Mouse (Mus musculus) thymus, adult 18-20 months (tissue): Measurements from ENCODE around the gene Polr2e.
A peak's percentile ranks its signal among the peaks of the same experiment; 100 is the strongest.

ENCODE experiments used
- DNase-seq, 2 experiments: peaks; one replicate each; pipeline ENCODE4 v3.0.0; 2022; ENCODE audit warnings: mixed read lengths in 2 of 2

Polr2e gene

DNA sequence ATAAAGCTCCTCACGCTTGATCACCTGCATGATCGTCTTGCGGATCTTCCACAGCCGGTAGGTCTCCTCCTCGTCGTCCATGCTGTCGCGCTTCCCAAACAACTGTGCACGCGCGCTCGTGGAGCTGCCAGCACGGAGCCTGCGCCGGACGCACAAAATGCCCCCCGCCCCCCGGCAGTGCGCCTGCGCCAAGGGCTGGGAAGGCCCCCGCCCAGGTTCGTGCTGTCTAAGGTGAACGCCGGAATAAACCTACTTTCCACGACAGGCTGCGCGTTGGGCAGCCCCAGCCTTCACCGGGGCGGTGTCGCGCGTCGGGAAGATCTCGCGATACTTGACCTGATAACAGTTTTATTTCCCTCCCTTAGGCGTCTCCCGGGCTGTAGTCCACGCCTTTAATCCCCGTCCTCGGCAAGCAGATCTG is at the start of gene Polr2e:
Gene Polr2e, minus strand, starts transcription at position 237 of the 421 bp plus-strand sequence.
- DNase-seq = peak; percentile 94

DNA sequence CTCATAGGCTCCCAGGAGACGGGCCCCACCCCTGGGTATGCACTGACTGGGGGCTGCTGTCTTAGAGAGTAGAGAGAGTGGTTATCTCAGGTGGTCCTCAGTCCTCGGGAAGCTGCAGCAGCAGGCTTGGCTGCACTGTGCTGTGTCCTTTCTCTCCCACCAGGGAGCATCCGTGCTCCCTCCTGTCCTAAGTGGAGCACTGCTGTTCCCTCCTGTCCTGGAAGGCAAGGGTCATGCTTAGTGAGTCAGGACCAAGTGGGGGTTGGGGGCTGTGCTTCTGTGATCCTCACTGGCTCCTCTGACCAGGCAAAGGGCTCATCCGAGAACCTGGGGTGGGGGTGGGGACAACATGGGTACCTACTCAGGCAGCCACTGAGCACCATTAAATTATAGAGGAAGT is 49.6 kb upstream of the Polr2e start:
- DNase-seq = no peak

DNA sequence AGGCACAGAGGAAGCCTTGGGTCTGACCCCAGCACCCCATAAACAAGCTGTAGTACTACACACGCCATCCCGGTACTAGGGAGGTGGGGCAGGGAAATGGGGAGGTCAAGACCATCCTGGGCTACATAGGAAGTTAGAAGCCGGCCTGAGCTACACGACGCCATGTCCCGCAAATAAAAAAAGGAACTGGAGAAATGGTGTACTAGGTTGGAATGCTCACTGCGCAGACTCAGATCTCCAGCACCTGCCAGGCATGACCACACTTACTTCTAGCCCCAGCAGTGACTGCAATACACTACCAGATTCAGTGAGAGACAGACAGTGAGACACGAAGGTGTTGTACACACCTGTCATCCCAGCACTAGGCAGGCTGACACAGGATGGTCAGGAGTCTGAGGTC is 47.9 kb upstream of the Polr2e start:
- no peak for DNase-seq

DNA sequence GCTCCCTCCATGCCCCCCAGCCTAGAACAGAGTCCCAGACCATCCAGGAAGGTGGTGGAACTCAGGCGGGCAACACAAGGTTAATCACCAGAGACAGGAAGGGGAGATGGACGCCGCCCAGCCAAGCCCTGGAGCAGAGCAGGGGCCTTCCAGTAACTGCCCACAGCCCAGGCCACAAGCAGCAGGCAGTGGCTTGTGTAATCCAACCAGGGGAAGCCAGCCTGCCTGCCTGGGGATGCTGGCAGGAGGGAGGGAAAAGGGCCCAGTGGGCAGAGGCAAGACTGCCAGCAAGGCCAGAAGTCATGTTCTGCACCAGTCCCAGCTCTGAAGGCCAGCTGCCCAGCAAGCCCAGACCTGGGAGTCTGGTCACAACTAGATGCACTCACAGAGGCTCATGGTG is 47.3 kb upstream of the Polr2e start:
- DNase-seq = no peak

DNA sequence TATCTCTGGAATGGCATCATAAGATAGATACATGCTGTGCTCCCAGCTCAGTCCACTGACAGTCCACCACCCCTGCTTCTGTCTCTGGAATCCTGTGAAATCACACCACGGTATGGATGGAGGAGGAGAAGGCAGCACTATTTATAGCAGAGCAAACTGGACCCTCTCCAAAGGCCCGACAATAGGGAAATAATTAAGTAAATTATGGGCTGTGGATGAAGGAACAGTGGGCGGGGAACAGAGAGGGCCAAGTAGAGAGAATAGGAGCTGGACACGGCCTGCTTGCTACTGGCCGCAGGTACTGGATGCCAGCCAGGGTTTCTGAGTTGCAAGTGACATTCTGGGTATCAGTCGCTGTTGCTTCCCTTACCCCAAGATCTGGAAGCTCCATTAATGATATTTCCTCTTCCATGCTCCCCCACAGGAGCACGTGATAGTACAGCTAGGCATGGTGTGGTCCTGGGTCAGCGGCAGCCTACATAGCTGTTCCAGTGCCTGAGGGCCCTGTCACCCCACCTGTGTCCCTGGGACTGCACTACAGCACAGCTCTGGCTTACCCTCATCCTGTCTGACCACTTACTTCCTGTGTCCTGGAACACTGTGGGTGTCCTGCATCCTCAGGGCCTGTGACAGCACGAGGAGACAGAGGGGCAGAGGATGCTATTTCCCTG is 45.4 kb upstream of the Polr2e start:
- DNase-seq = no peak

DNA sequence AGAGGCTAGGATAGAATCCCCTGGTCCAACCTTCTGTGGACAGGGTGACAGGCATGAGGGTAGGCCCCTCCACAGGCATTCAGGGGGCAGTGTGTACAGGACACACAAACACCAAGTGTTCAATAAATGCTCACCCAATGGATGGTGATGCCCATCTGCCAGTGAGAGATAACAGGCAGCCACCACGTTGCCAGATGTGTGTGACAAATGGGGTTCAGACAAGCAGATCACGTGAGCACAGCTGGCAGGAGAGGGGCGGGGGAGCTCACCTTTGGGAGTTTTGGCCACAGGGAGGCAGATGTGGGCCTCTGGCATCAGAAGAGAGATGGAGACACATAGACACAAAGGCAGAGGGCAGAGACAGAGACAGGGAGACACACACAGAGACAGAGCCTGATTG is 41.5 kb upstream of the Polr2e start:
- DNase-seq = no peak

DNA sequence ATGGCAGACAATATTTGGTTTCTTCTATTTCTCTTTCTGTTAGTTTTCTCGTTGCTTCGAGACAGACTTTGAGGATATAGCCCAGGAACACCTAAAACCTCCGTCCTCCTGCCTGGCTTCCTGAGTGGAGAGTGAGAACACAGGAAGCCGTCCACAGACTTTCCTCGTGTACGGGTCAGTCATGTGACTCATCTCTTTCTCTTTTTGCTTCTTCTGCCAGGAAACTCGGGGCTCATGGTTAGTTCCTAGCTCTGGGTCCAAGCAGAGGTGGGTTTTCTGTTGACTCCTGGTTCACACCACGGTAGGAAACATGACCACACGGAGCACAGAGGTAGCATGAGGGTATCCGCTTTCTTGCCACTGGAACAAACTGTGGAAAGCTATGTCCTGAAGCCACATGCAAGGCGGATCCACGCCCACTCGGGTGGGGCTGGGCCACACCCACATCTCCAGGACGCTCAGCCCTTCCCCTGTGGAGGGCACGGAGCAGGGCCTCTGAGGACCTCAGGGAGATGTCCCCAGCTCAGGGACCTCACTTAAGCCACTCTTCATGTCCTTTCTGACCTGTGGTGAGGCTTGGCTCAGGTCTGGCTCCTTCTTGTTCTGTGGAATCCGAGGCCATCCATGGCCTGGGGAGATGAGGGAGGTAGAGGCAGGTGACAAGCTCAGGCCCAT is 40.9 kb upstream of the Polr2e start:
- DNase-seq = no peak

DNA sequence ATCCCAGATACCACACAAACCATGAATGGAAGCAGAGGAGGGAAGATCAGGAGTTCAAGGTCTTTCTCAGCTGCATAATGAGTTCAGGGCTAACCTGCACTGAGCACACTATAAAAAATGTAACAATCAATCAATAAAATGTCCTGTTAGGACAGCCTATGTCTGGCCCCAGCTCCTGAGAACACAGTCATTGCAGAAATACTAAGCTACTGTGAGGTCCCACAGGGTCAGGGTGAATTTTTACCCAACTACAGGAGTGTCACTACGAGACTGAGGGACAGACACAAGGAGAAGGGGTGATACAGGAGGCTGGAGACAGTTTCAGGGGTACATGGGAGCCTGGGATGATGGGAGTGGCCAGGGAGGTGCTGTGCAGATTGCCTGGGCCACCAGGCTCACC is 38.8 kb upstream of the Polr2e start:
- DNase-seq = no peak

DNA sequence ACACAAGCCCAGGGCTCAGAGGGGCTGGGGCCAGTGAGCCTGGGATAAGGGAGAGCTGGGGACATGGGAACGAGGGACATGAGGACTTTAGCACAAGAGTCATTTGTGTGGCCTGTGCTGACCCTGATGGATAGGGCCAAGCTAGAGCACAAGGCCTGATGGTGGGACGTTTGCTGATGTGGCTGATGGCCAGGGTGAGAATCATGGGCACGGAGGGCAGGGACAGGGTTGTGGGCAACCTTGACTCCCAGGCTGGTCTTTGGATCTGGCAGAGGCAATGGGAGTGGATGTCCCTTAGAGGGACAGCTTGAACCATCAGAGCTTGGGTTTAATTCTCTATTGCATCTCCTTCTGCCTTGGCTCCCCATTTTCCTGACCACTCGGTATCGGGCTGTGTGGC is 37.7 kb upstream of the Polr2e start:
- DNase-seq = no peak

DNA sequence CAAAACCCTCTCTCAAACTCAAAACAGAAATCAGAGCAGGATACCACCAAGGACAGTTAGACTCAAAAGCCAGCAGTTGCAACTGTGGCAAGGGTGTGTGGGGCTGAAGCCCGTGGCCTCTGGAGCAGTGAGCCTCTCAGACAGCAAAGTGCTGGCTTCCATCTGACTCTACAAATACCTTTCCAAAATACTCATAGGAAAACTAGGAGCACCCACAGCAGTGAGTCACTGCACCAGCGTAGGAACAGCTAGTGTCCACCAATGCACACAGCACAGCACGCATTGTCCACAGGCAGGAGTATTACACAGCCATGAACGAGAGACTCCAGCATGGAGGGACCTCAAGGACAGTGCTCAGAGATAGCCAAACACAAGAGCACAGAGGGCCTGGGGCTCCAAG is 36.8 kb upstream of the Polr2e start:
- DNase-seq = no peak

DNA sequence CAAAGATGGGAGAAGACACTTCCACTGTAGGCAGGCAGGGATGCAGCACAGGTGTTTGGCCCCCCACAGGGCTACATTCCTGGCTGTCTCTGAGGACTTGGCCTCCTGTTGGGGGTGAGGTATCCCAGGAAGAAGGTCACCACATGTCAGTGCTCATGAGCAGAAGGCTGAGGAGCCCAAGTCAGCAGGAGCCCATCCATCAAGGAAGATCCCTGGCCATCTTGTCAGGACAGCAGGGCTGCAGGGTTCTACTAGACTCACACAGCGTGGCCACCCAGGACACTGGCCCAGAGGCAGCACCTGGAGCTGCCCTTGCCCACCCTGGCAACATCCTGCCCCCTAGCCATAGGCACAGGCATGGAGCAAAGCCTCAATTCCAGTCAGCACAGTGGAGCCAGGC is 36.3 kb upstream of the Polr2e start:
- no peak for DNase-seq

DNA sequence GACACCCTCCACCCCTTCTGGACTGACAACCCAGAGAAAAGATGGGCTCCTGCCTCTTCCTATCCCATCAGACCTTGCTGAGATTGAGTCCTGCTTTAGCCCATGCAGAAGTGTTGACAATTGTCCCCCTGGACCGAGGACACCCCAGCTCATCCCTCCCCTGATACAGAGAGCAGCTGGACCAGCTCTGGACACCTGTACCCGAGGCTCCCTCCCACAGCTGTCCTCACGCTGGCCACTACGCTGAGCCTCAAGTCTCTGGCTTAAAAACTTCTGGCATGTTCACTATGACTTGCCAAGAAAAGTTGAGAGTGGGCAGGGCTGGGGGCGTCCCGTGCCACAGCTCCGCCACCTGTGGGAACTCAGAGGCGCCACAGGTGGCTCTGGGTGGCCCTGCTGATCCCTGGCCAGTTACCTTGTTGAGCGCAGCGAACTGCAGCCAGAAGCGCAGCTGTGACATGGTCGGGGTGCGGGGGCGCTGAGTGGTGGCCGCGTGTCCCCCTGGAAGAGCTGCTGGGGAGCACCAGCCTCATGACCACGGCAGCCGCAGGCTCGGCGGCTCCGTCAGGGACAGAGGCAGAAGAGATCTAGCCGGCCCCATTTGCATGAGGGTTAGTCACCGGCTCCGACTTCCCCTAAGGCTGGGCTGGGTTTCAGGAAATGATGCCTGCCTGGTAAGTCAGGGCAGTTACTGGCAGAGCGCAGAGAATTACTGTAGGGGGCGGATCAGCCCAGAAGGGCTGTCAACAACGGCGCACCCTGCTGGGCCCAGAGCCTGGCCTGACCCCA is 35.4 kb upstream of the Polr2e start:
- peak; percentile 71 to 78 for DNase-seq

DNA sequence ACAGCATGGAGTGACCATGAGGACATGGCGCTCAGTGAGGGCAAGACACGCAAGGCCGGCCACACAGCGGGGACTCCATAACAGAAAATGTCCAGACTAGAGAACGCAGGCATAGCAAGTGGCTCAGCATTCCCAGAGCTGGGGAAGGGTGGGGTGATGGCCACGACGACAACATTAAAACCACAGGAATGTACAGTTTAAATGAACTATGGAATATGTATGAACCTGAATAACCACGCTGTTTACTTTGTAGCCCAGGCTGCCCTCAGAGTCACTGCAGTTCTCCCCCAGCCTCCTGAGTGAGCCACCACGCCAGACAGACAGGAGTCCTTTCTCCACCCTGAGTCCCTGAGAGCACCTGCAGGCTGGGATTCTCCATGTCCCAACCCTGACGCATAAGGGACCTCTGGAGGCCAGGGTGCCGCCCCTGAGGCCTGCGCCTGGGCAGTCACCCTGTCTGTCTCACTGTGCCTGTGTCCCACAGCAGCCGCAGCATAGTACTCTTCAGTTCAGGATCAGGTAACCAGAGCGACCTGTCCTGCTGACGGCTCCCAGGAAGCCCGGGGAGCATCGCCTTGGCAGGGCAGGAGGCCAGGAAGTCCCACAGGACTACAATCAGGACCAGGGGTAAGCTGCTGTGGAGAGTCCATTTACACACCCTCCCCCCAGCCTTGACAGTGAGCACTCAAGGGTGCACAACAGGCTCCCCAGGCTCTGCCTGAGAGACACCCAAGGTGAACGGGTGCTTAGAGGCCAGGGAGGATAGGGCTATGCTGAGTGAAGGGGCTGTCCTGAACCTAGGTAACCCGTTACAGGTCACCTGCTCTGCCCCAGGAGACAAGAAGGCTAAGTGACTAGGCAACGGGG is 33.3 kb upstream of the Polr2e start:
- DNase-seq = no peak

DNA sequence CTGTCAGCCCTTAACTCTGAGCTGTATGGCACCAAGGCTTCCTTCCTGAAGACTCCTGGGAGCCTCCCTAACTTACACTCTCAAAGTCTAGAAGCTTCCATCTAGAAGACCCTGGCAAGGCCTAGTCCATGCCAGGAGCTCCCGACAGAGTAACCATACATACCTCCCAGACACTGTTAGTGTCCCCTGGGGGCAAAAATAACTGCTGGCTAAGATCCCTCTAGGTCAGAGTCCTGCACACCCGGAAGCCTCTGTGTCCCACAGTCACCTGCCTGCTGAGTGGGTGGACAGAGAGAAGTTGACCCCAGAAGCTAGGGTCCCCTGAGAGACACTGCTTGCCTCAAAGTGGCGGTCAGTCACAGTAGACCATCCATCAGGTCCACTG is 31.9 kb upstream of the Polr2e start:
- DNase-seq = no peak

DNA sequence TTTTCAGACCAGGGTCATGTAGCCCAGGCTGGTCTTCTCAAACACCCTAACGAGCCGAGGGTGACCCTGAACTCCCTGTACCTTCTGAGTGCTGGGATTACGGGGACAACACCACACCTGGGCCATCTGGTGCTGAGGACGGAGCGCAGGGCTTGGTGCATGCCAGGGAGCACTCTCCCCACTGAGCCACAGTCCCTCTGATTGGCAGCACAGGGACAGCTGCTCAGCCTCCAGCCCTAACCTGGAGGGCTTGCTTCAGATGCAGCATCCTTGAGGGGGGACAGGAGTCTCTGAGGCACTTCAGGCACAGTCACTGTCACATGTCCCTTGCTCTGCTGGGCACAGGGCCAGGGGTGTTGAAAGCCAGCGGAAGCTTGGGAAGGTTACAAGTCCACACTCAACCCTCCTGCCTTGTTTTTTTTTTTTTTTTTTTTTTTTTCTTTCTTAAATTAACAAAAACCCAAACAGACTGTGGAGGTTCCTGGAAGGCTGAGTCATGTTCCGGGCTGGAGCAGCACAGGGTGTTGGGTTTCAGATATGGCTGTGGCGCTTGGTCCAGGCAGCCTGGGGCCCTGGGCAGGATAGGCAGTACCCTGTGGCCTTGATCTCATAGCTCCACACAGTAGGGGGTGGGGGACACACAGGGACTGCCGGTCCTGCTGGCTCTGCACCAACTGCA is 31.4 kb upstream of the Polr2e start:
- DNase-seq = no peak

DNA sequence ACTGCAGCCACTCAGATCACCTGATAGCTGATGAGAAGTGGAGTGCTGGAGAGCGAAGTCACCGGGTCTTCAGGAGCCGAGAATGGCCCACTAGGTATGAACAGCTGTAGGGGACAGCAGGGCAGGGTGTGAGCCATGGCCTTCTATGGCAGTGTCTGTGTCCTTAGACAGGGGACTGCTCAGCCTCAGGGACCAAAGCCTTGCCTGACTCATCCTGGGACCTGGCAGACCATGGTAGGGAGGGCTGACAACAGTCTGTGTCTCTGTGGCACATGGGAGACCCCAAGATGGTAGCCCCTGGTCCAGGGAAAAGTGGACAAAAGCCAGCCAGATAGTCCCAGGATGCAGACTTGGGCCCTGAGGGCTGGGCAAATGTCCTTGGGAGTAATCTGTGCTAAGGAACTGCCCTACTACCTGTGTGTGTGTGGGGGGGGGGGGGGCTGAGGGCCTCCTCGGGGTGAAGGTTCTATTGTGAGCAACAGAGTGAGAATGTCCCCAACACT is 30.4 kb upstream of the Polr2e start:
- no peak for DNase-seq

DNA sequence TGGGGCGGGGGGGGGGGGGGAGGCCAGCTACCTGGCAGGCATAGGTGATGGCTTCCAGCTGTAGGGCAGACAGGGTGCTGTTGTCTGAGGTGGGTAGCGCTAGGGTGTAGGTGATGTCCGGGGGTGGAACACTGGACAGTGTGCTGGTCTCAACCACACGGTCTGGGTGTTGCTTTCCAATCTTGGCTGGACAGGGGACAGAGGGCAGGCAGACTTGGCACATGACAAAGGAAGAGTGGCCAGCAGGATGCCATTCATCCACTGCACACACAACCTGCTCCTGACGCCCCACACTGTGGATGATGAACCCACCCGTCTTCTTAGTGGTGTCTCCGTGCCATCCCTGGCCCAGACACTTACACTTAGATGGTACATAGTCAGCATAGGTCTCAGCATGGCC is 29.7 kb upstream of the Polr2e start:
- DNase-seq = no peak

DNA sequence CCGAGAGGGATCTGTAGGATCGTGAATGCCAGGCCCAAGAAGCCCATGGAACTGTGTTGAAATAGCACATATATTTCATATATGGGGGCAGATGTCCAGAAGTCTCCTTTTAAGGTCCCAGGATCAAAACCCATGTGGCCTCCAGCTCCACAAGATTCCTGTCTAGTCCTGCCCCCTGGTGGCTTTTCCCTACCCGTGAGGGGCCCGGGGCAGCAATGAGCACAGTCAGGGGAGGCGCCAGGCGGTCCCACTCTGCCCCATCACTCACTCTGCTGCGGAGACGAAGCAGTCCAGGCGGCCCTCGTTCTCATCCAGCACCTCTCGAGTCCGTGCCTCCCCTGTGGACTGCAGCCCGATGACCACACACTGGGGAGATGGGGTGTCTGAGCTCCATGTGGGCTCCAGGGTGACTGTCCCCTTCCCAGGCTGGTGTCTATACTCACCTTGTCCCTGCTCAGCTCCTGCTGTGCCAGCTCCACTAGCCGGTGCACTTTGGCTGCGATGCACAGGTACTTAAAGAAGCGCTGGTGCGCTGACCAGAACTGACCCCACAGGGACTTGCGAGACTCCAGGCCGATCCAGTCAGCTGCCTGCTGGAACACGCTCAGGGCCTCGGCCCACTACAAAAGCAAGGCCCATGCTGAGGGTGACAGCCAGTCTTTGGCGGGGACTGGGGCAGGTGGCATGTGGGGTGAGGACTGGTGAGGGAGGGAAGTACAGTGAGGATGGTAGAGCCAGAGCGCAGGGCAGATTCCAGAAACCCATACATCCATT is 24.5 kb upstream of the Polr2e start:
- DNase-seq = no peak

DNA sequence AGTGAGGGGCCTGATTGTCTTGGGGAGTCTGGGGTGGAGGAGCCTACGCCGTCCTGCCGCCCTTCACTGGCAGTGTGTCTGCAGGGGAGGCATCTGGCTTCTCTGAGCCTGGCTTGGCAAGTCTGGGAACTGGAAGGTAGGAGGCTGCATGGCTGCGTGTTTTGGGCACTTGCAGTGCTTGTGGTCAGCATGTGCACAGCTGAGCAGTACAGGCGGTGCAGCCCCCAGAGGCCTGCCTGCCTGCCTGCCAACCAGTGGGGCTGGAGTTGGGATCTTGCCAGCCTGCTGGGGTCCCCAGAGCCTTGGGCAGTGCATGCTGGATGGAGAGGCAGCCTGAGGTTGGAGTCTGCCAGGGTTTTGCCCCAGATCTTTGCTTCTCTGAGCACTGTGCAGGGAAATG is 23.5 kb upstream of the Polr2e start:
- DNase-seq = no peak

DNA sequence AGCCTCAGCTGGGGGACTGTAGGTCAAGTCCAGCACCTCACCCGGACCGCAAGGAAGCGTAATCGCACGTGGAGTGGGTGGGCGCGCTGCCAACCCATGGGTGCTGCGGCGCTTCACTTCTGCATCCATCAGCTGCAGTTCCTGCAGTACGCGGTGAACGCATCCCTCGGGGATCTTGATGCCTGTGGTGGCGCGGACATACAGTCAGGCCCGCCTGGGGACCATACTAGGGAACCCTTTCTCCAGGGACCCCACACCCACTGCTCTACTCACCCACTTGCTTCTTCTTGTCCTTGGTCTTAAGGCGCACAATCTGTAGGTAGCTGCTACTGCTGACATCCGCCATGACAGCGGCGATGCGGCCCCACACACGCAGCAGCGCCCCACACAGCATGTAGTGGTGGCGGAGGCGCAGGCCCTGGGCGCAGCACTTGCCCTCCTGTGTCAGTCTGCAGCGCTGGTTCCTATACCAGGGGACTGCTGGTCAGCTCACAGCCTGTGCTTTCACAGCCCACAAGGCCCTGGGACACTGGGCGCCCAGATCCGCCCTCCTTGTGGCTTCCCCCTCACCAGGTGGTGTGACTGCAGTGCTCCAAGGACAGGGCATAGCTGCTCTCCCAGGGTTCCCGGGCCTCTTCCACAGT is 18.2 kb upstream of the Polr2e start:
- DNase-seq = no peak
